In genomic region chr12:83466508-83467430, GRCm38 (mm10) we compare ENCODE assay signal across 12 mouse cellular contexts. TPM values are rescaled to one million over a fixed set of nuclear protein-coding genes. Genes with fewer than 3 reads are reported as not detected.
A peak's percentile ranks its signal among the peaks of the same experiment; 100 is the strongest.
DNase-seq lines count a peak whose midpoint lies in the region; ATAC-seq and TF ChIP-seq lines count a peak whose summit lies in the region.
"Had no signal": no experiment of that assay in that cellular context is flagged by ENCODE, and none has a peak within 500 bp of the region (broad histone marks: within the 10 kb centered on the region; RNA-seq: fewer than 3 reads in every experiment).

No protein-coding gene starts in this region.

- TF ChIP-seq POLR2A in heart, adult 2 months (IDR thresholded peaks at IDR 0.05; ENCODE audit: insufficient read depth, low read depth, low read length): no peak

- H3K9ac ChIP-seq in heart, adult 2 months (ENCODE audit: low read depth, low read length): no peak overlapping the region
- no peak overlapping the region for H3K9ac ChIP-seq in embryonic facial prominence, embryonic 11.5 days (replicated peaks; ENCODE audit: low read length)
- H3K9ac ChIP-seq in kidney, embryonic 14.5 days (ENCODE audit: low read depth, low read length): 0 out of 2 replicates have a peak overlapping the region, but pooled peaks have one; percentile 8
- H3K9ac ChIP-seq in liver, postnatal 0 days (replicated peaks): no peak overlapping the region; the same call in 1 of the 2 replicates
- H3K9ac ChIP-seq: stomach, embryonic 15.5 days had no signal

- no peaks in the 10 kb centered on the region for H3K27me3 ChIP-seq in heart, adult 2 months (ENCODE audit: control insufficient read depth, insufficient read depth, low read length)
- H3K27me3 ChIP-seq in embryonic facial prominence, embryonic 11.5 days (ENCODE audit: control insufficient read depth, insufficient read depth, low read length): no peaks in the 10 kb centered on the region; the same call in 1 of the 2 replicates
- no peaks in the 10 kb centered on the region for H3K27me3 ChIP-seq in kidney, embryonic 14.5 days (ENCODE audit: control insufficient read depth, insufficient read depth, low read length)
- no peaks in the 10 kb centered on the region for H3K27me3 ChIP-seq in liver, postnatal 0 days (ENCODE audit: insufficient read depth, low read length)
- H3K27me3 ChIP-seq: stomach, embryonic 15.5 days had no signal

- 16% methylated on average over 6 of the region's 6 CpGs for WGBS in heart, adult 2 months
- 10% methylated on average over 6 of the region's 6 CpGs for WGBS in embryonic facial prominence, embryonic 11.5 days
- WGBS in kidney, embryonic 14.5 days: 4% methylated on average over 6 of the region's 6 CpGs
- 28% methylated on average over 6 of the region's 6 CpGs for WGBS in liver, postnatal 0 days (ENCODE audit: insufficient replicate concordance)

- H3K4me3 ChIP-seq in heart, adult 2 months: no peak overlapping the region
- H3K4me3 ChIP-seq in embryonic facial prominence, embryonic 11.5 days (ENCODE audit: low read depth, low read length): no peak overlapping the region
- H3K4me3 ChIP-seq in kidney, embryonic 14.5 days (ENCODE audit: low read length): no peak overlapping the region
- no peak overlapping the region for H3K4me3 ChIP-seq in liver, postnatal 0 days (ENCODE audit: low read depth, low read length)
- H3K4me3 ChIP-seq: left cerebral cortex, adult 2 months; stomach, embryonic 15.5 days had no signal

- DNase-seq in heart, adult 11 months: peak; percentile 92
- DNase-seq in heart, adult 2 months: no peak
- peak; percentile 38 for DNase-seq in embryonic facial prominence, embryonic 11.5 days (ENCODE audit: low spot score)
- DNase-seq in liver, postnatal 0 days: peak; percentile 17
- no peak for DNase-seq in lung, postnatal 14 days
- DNase-seq in spleen, adult 12 weeks (ENCODE audit: low spot score): no peak
- no peak for DNase-seq in right cerebral cortex, postnatal 10 days (ENCODE audit: low spot score in 2 of 2)
- DNase-seq: cerebellum, postnatal 36 days had no signal

- no peak for ATAC-seq in embryonic facial prominence, embryonic 11.5 days (replicated peaks; ENCODE audit: insufficient number of reproducible peaks, low FRiP score, low TSS enrichment, low read depth)
- peak; percentile 82 for ATAC-seq in kidney, embryonic 14.5 days (ENCODE audit: low FRiP score, low TSS enrichment)
- peak; percentile 40; the same call in 1 of the 2 replicates for ATAC-seq in liver, postnatal 0 days

- no peak overlapping the region for H3K27ac ChIP-seq in heart, adult 2 months
- H3K27ac ChIP-seq in embryonic facial prominence, embryonic 11.5 days (replicated peaks; ENCODE audit: low read depth, low read length): no peak overlapping the region
- H3K27ac ChIP-seq in kidney, embryonic 14.5 days (ENCODE audit: low read depth, low read length): peak overlapping the region; percentile 87
- 0 out of 2 replicates have a peak overlapping the region, but pooled peaks have one; percentile 25 for H3K27ac ChIP-seq in liver, postnatal 0 days (ENCODE audit: low read depth)
- H3K27ac ChIP-seq: left cerebral cortex, adult 2 months; macrophage; stomach, embryonic 15.5 days had no signal

- H3K4me2 ChIP-seq in embryonic facial prominence, embryonic 11.5 days (ENCODE audit: low read depth, low read length): no peak overlapping the region; the same call in 1 of the 2 replicates
- H3K4me2 ChIP-seq in kidney, embryonic 14.5 days (replicated peaks; ENCODE audit: low read depth, low read length): 0 out of 2 replicates have a peak overlapping the region, but pooled peaks have one; percentile 12
- H3K4me2 ChIP-seq in liver, postnatal 0 days (ENCODE audit: low read depth, low read length): no peak overlapping the region
- H3K4me2 ChIP-seq: stomach, embryonic 15.5 days had no signal

- no peaks in the 10 kb centered on the region for H3K36me3 ChIP-seq in heart, adult 2 months (ENCODE audit: control insufficient read depth, insufficient read depth, low read length)
- no peaks in the 10 kb centered on the region for H3K36me3 ChIP-seq in embryonic facial prominence, embryonic 11.5 days (replicated peaks; ENCODE audit: control insufficient read depth, insufficient read depth, low read depth, low read length)
- no peaks in the 10 kb centered on the region for H3K36me3 ChIP-seq in kidney, embryonic 14.5 days (ENCODE audit: control insufficient read depth, insufficient read depth, low read length)
- no peaks in the 10 kb centered on the region for H3K36me3 ChIP-seq in liver, postnatal 0 days (replicated peaks; ENCODE audit: insufficient read depth, low read length)
- H3K36me3 ChIP-seq: stomach, embryonic 15.5 days had no signal

- H3K79me2 ChIP-seq in heart, adult 2 months (replicated peaks; ENCODE audit: control insufficient read depth, insufficient read depth, low read length): no peaks in the 10 kb centered on the region

- intact Hi-C loops in heart, adult 2 months (cut with DNase I): no loop called here

- peaks cover 8% of the 10 kb centered on the region for H3K4me1 ChIP-seq in heart, adult 2 months (ENCODE audit: control insufficient read depth, insufficient read depth, low read length)
- H3K4me1 ChIP-seq in embryonic facial prominence, embryonic 11.5 days (ENCODE audit: control insufficient read depth, insufficient read depth, low read length): peaks cover 7% of the 10 kb centered on the region; the same call in 1 of the 2 replicates
- peaks cover 19% of the 10 kb centered on the region for H3K4me1 ChIP-seq in kidney, embryonic 14.5 days (ENCODE audit: control insufficient read depth, insufficient read depth, low read length)
- peaks cover 13% of the 10 kb centered on the region; the same call in 1 of the 2 replicates for H3K4me1 ChIP-seq in liver, postnatal 0 days (ENCODE audit: insufficient read depth)

- no peak for TF ChIP-seq EP300 in heart, adult 2 months (IDR thresholded peaks at IDR 0.05; ENCODE audit: insufficient read depth, low read depth, low read length)
- TF ChIP-seq EP300 in liver, postnatal 0 days (IDR thresholded peaks at IDR 0.05; ENCODE audit: low read depth): no peak

- no peak for TF ChIP-seq CTCF in heart, adult 2 months (IDR thresholded peaks at IDR 0.05)
- no peak for TF ChIP-seq CTCF in liver, postnatal 0 days (IDR thresholded peaks at IDR 0.05; ENCODE audit: low read depth)

- H3K9me3 ChIP-seq in embryonic facial prominence, embryonic 11.5 days (replicated peaks; ENCODE audit: control insufficient read depth, low read length): no peaks in the 10 kb centered on the region
- H3K9me3 ChIP-seq in kidney, embryonic 14.5 days (ENCODE audit: control insufficient read depth, low read length): no peaks in the 10 kb centered on the region
- no peaks in the 10 kb centered on the region for H3K9me3 ChIP-seq in liver, postnatal 0 days (ENCODE audit: low read length)
- H3K9me3 ChIP-seq: stomach, embryonic 15.5 days had no signal

RNA-seq across cellular contexts. Expression of gene Dpf3, which starts 20.7 kb away (rescaled TPM):
- 10 to 100 TPM; 16.6 to 18.8 TPM for total RNA-seq in heart, adult 2 months (2021)
- polyA plus RNA-seq in heart, adult 2 months (2012; rRNA removed): 9.1 and 9.7 TPM in 2 replicates
- polyA plus RNA-seq in embryonic facial prominence, embryonic 11.5 days (2014; fragmentation: Nextera tagmentation; extraction: Ambion mirVana): 2.0 and 6.0 TPM in 2 replicates
- 14.5 and 15.5 TPM in 2 replicates for polyA plus RNA-seq in kidney, embryonic 14.5 days (2014; fragmentation: Nextera tagmentation; extraction: Ambion mirVana)
- 4.5 and 7.5 TPM in 2 replicates for polyA plus RNA-seq in liver, postnatal 0 days (2015; fragmentation: Nextera tagmentation; extraction: Ambion mirVana)
- polyA plus RNA-seq: macrophage had no signal

RNA-seq across cellular contexts. Expression of gene Dcaf4, which starts 53.5 kb away (rescaled TPM):
- 10 to 100 TPM; 11.9 to 13.6 TPM for total RNA-seq in heart, adult 2 months (2021)
- 17.2 and 26.1 TPM in 2 replicates for polyA plus RNA-seq in heart, adult 2 months (2012; rRNA removed)
- polyA plus RNA-seq in embryonic facial prominence, embryonic 11.5 days (2014; fragmentation: Nextera tagmentation; extraction: Ambion mirVana): 27.2 and 28.8 TPM in 2 replicates
- 27.4 and 28.1 TPM in 2 replicates for polyA plus RNA-seq in kidney, embryonic 14.5 days (2014; fragmentation: Nextera tagmentation; extraction: Ambion mirVana)
- polyA plus RNA-seq in liver, postnatal 0 days (2015; fragmentation: Nextera tagmentation; extraction: Ambion mirVana): 6.8 and 8.0 TPM in 2 replicates

Comparison
In these comparisons a context has a peak if more than half of its experiments do, and no peak if none do; other contexts are left out.
1. DNase-seq: peak in heart, adult 11 months (single experiment), embryonic facial prominence, embryonic 11.5 days (single experiment) and liver, postnatal 0 days (single experiment); none in heart, adult 2 months (0 of 2), lung, postnatal 14 days (single experiment), spleen, adult 12 weeks (single experiment) and right cerebral cortex, postnatal 10 days (0 of 2).
2. H3K27ac ChIP-seq: peak in kidney, embryonic 14.5 days (single experiment) and liver, postnatal 0 days (single experiment); none in heart, adult 2 months (single experiment) and embryonic facial prominence, embryonic 11.5 days (single experiment).